Mouse (Mus musculus) forebrain, embryonic 10.5 days (tissue): ENCODE measurements around the gene Litaf. TPM values are rescaled to one million over a fixed set of nuclear protein-coding genes. Genes with fewer than 3 reads are reported as not detected.

Experiments
- DNase-seq: peaks from one replicate; pipeline ENCODE4 v3.0.0-alpha.2; 2017; ENCODE audit warnings: low spot score; ENCODE audit errors: extremely low spot score
- H3K27ac ChIP-seq: fragments of 300-500 bp; sonication (generic); 2 replicates; pipeline ENCODE4 v1.5.1; 2016; ENCODE audit warnings: mild to moderate bottlenecking
- H3K27me3 ChIP-seq: fragments of 300-500 bp; sonication (generic); 2 replicates; pipeline ENCODE4 v1.6.1; 2016; ENCODE audit warnings: mild to moderate bottlenecking; ENCODE audit not compliant: poor library complexity, severe bottlenecking
- H3K36me3 ChIP-seq: fragments of 300-500 bp; sonication (generic); replicated peaks from 2 replicates; pipeline ENCODE4 v1.6.1; 2016; ENCODE audit warnings: mild to moderate bottlenecking, moderate library complexity
- H3K4me1 ChIP-seq: fragments of 300-500 bp; sonication (generic); 2 replicates; pipeline ENCODE4 v1.6.1; 2016
- H3K4me3 ChIP-seq: fragments of 300-500 bp; sonication (generic); 2 replicates; pipeline ENCODE4 v1.5.1; 2016; ENCODE audit warnings: mild to moderate bottlenecking, moderate library complexity
- H3K9me3 ChIP-seq: fragments of 300-500 bp; sonication (generic); 2 replicates; pipeline ENCODE4 v1.6.1; 2016; ENCODE audit warnings: mild to moderate bottlenecking, moderate library complexity
- WGBS: fragments of 180-500 bp; shearing (Covaris S2); methylation state at CpG from one replicate; pipeline ENCODE4 v1.1.7; 2016; 5-methylcytosine and 5-hydroxymethylcytosine counted together
- polyA plus RNA-seq: library from polyadenylated mRNA; unstranded; fragments of >200 nt; fragmentation: Nextera tagmentation; extraction: Ambion mirVana; gene quantifications from 2 replicates; pipeline ENCODE4 v1.2.1, GENCODE M21; 2016

Gene Litaf
- polyA plus RNA-seq, 1 experiment from 2014 or later: 61.7 TPM

DNA sequence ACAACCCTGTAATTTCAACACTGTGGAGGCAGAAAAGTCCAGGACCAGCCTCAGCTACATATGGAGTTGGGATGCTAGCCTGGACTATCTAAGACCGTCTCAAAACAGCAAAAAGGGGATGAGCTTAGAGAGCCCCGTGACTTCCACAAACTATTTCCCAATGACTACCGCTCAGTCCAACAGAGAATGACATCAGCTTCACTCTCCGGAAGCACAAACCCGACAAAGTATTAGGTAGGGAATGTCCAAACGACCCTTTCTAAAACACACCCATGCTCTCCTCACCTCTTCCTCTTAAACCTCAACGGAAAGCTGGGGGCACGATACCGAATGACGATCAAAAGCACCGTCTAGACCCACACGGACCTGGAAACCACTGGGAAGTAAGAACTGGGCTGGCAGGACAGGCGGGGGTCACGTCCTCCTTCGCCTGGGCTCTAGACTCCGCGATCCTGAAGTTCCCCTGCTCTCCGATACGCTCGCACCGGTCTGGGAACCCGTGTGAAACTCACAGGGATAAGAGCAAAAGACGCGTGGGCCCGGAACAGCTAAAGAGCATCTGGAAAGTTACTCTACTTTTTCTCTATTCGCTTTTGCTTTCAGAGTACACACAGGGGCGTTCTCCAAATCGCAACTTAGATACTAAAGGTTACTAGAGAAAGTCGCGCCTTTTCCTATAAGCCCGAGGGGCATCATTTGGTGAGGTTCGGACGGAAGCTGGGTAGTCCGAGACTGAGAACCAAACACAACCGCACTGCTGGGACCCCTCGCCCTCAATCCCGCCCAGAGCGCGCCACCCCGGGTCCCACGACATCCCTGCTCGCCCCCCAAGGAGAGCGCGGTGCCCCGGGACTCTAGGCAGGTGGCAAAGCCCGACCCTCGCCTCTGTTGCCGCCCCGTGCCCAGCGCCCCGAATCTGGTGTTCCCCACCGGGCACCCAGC is 73.6 kb downstream of the Litaf start:
- WGBS: under 1% methylated on average over 52 of the region's 52 CpGs
- peak; percentile 57 for DNase-seq
- H3K36me3 ChIP-seq: peaks cover 23% of the 10 kb centered on the region
- H3K4me3 ChIP-seq: peak overlapping the region; percentile 85
- H3K9me3 ChIP-seq: peaks cover 16% of the 10 kb centered on the region
- peak overlapping the region; percentile 93 for H3K27ac ChIP-seq
- peaks cover 19% of the 10 kb centered on the region for H3K4me1 ChIP-seq
- H3K27me3 ChIP-seq: 0 out of 2 replicates have a peak, but pooled peaks cover 6% of the 10 kb centered on the region

GRCm38 (mm10) chr16:10991737-10992089 is 74.2 kb downstream of the Litaf start:
- H3K27ac ChIP-seq: peak overlapping the region; percentile 93; the same call in 1 of the 2 replicates
- peak overlapping the region; percentile 85 for H3K4me3 ChIP-seq
- DNase-seq: no peak
- H3K36me3 ChIP-seq: peaks cover 23% of the 10 kb centered on the region
- H3K9me3 ChIP-seq: peaks cover 16% of the 10 kb centered on the region
- peaks cover 19% of the 10 kb centered on the region for H3K4me1 ChIP-seq
- 51% methylated on average over 5 of the region's 5 CpGs for WGBS
- 0 out of 2 replicates have a peak, but pooled peaks cover 6% of the 10 kb centered on the region for H3K27me3 ChIP-seq

DNA sequence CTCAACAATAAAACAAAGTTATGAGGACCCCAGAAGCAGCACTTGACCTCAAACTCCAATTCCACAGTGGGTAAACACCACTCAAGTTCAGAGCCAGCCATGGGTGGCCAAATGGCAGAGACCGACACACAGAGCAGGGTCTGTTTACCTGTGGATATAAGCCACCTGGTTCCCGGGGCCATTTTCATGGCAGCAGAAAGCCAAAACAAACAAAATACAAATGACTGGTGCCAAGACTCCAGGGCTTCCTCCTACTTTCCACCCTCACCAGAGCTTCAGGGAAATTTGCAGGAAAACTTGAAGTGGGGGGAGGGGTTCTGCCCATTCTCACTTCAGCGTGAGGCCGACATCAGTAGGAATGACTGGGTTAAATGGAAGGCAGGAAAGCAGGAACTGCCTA is 75.2 kb downstream of the Litaf start:
- DNase-seq: no peak
- Histone ChIP-seq H3K27me3 (0 out of 2 replicates have a peak, but pooled peaks cover 6% of the 10 kb centered on the region), H3K9me3 (peaks cover 16% of the 10 kb centered on the region), H3K4me1 (peaks cover 19% of the 10 kb centered on the region), H3K4me3 (no peak overlapping the region), H3K27ac (no peak overlapping the region), H3K36me3 (peaks cover 23% of the 10 kb centered on the region)
- 92% methylated on average over 4 of the region's 4 CpGs for WGBS

GRCm38 (mm10) chr16:10989896-10990295 is 76.1 kb downstream of the Litaf start:
- no peak overlapping the region for H3K27ac ChIP-seq
- H3K36me3 ChIP-seq: peaks cover 23% of the 10 kb centered on the region
- H3K4me3 ChIP-seq: no peak overlapping the region
- no peak for DNase-seq
- 91% methylated on average over 4 of the region's 4 CpGs for WGBS
- peaks cover 16% of the 10 kb centered on the region for H3K9me3 ChIP-seq
- 0 out of 2 replicates have a peak, but pooled peaks cover 6% of the 10 kb centered on the region for H3K27me3 ChIP-seq
- H3K4me1 ChIP-seq: peaks cover 19% of the 10 kb centered on the region

DNA sequence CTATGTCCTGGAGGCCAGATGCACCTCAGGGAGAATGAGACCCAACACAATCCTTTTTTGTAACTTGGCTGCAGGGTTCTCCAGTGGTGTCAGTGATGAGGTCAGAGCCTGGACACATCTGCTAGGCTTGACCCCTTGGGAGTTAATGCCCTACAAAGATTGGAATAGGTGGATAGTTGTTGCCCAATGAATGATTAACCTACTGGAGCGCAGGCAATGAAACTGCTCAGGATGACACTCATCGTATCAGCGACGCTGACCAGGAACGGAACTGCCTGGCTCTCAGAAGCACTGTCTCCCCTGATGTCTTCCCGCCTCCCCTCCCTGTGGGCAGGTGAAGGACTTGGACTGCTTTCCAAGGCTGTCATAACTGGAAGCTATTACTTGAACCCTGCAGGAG is 76.6 kb downstream of the Litaf start:
- Histone ChIP-seq H3K36me3 (peaks cover 23% of the 10 kb centered on the region), H3K9me3 (peaks cover 16% of the 10 kb centered on the region), H3K4me3 (no peak overlapping the region), H3K27me3 (0 out of 2 replicates have a peak, but pooled peaks cover 6% of the 10 kb centered on the region), H3K4me1 (peaks cover 19% of the 10 kb centered on the region), H3K27ac (no peak overlapping the region)
- no peak for DNase-seq
- 97% methylated on average over 6 of the region's 6 CpGs for WGBS

- Histone ChIP-seq H3K9me3 (peaks cover 16% of the 10 kb centered on the region), H3K36me3 (peaks cover 23% of the 10 kb centered on the region), H3K4me3 (no peak overlapping the region), H3K27ac (no peak overlapping the region), H3K4me1 (peaks cover 12% of the 10 kb centered on the region), H3K27me3 (0 out of 2 replicates have a peak, but pooled peaks cover 6% of the 10 kb centered on the region)
- DNase-seq: no peak
- 90% methylated on average over 9 of the region's 9 CpGs for WGBS
These were observed 77.7 kb downstream of the Litaf start for GRCm38 (mm10) chr16:10988261-10988660.

GRCm38 (mm10) chr16:10984534-10984933 is 81.4 kb downstream of the Litaf start:
- Histone ChIP-seq H3K36me3 (peaks cover 6% of the 10 kb centered on the region), H3K4me3 (no peak overlapping the region), H3K27me3 (no peaks in the 10 kb centered on the region), H3K9me3 (0 out of 2 replicates have a peak, but pooled peaks cover 2% of the 10 kb centered on the region), H3K4me1 (peaks cover 7% of the 10 kb centered on the region), H3K27ac (no peak overlapping the region)
- 86% methylated on average over 5 of the region's 5 CpGs for WGBS
- DNase-seq: no peak

GRCm38 (mm10) chr16:10981493-10982070 is 84.4 kb downstream of the Litaf start:
- H3K4me1 ChIP-seq: peaks cover 12% of the 10 kb centered on the region
- no peak overlapping the region for H3K27ac ChIP-seq
- peaks cover 6% of the 10 kb centered on the region; the same call in 1 of the 2 replicates for H3K36me3 ChIP-seq
- WGBS: 84% methylated on average over 7 of the region's 7 CpGs
- no peak overlapping the region for H3K4me3 ChIP-seq
- no peaks in the 10 kb centered on the region for H3K9me3 ChIP-seq
- DNase-seq: no peak
- no peaks in the 10 kb centered on the region for H3K27me3 ChIP-seq

DNA sequence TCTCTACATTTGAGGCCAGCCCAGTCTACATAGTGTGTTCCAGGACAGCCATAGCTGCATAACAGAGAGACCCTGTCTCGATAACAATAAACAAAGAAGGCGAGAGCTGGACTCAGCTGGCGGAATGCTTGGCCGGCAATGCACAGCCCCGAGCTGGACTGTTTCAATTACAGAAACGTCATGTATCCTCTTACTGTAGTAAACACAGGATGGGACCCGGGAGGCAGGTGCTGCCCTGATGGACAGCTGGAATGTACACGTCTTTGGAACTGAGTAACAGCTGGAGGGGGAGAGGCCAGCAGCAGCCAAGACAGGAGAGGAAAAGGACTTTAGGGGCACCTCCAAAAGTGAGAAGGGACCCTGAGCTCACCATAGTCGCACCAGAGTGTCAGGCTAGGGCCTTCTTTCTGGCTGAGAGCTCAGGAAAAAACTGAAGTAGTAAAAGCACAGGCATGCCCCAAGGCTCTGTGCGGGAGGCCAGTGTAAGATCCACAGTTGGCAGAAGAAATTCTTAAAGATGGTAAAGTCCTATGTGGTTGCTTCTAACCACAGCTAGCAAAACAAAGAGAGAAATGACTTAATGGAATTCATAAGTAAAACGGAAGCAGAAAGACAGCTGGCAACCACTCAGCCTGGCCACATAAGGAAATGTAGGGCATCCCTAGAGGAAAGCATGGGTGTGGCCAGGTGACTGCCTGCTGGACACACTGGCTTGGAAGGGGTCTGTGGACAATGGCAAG is 86.7 kb downstream of the Litaf start:
- no peak for DNase-seq
- Histone ChIP-seq H3K9me3 (0 out of 2 replicates have a peak, but pooled peaks cover 3% of the 10 kb centered on the region), H3K36me3 (peaks cover 9% of the 10 kb centered on the region; the same call in 1 of the 2 replicates), H3K4me3 (no peak overlapping the region), H3K27me3 (no peaks in the 10 kb centered on the region), H3K27ac (0 out of 2 replicates have a peak overlapping the region, but pooled peaks have one; percentile 15), H3K4me1 (peaks cover 22% of the 10 kb centered on the region)
- WGBS: 80% methylated on average over 11 of the region's 11 CpGs

GRCm38 (mm10) chr16:10977877-10978276 is 88.1 kb downstream of the Litaf start:
- WGBS: 90% methylated on average over 9 of the region's 9 CpGs
- Histone ChIP-seq H3K36me3 (peaks cover 9% of the 10 kb centered on the region; the same call in 1 of the 2 replicates), H3K4me1 (peaks cover 35% of the 10 kb centered on the region), H3K27ac (no peak overlapping the region), H3K27me3 (no peaks in the 10 kb centered on the region), H3K4me3 (no peak overlapping the region), H3K9me3 (0 out of 2 replicates have a peak, but pooled peaks cover 3% of the 10 kb centered on the region)
- no peak for DNase-seq

DNA sequence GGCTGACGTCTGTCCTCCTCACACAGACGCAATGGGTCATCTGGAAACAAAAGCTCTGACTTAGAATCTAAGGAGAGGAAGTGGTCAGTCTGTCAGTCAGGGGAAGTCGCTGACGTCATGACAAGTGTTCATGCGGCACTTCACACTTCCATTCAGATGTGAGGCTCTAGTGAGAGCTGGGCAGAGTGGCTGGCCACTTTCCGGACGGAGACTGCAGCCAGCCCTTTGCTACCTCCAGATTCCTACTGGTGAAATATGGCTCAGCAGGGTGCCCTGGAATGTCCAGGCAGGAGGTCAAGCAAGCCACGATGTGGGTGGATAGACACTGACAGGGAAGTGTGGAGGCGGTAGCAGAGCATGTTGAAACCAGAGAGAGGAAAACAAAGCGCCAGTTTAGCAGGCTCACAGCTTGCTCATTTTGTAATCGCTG is 89.7 kb downstream of the Litaf start:
- Histone ChIP-seq H3K27ac (no peak overlapping the region), H3K4me1 (peaks cover 41% of the 10 kb centered on the region), H3K27me3 (no peaks in the 10 kb centered on the region), H3K36me3 (peaks cover 9% of the 10 kb centered on the region; the same call in 1 of the 2 replicates), H3K4me3 (no peak overlapping the region), H3K9me3 (0 out of 2 replicates have a peak, but pooled peaks cover 3% of the 10 kb centered on the region)
- DNase-seq: no peak
- WGBS: 78% methylated on average over 11 of the region's 11 CpGs

GRCm38 (mm10) chr16:10974939-10975338 is 91.0 kb downstream of the Litaf start:
- peaks cover 9% of the 10 kb centered on the region; the same call in 1 of the 2 replicates for H3K36me3 ChIP-seq
- no peak overlapping the region for H3K4me3 ChIP-seq
- H3K27me3 ChIP-seq: no peaks in the 10 kb centered on the region
- no peak for DNase-seq
- H3K4me1 ChIP-seq: peaks cover 51% of the 10 kb centered on the region
- no peak overlapping the region for H3K27ac ChIP-seq
- 0 out of 2 replicates have a peak, but pooled peaks cover 3% of the 10 kb centered on the region for H3K9me3 ChIP-seq
- WGBS: 70% methylated on average over 5 of the region's 5 CpGs
